Mouse (Mus musculus) cerebellum, adult 2 months (tissue): ENCODE measurements around the gene Slc26a6. TPM values are rescaled to one million over a fixed set of nuclear protein-coding genes. Genes with fewer than 3 reads are reported as not detected.
A peak's percentile ranks its signal among the peaks of the same experiment; 100 is the strongest.

Experiments used
- DNase-seq, 2 experiments: peaks; one replicate each; pipeline ENCODE4 v3.0.0; 2021
- H3K27ac ChIP-seq: fragments of 200-500 bp; 2 replicates; pipeline ENCODE4 v1.5.1; 2012; ENCODE audit warnings: low read length, control low read depth, inconsistent platforms; ENCODE audit not compliant: insufficient read depth
- H3K27me3 ChIP-seq: fragments of 200-500 bp; 2 replicates; pipeline ENCODE4 v1.6.1; 2012; ENCODE audit warnings: inconsistent platforms, mild to moderate bottlenecking, low read length, moderate library complexity; ENCODE audit not compliant: control insufficient read depth, insufficient read depth
- H3K4me1 ChIP-seq: fragments of 200-500 bp; 2 replicates; pipeline ENCODE4 v1.6.1; 2011; ENCODE audit warnings: low read length; ENCODE audit not compliant: control insufficient read depth, insufficient read depth
- H3K4me3 ChIP-seq: fragments of 200-500 bp; replicated peaks from 2 replicates; pipeline ENCODE3; 2011; ENCODE audit warnings: mild to moderate bottlenecking, low read depth, low read length, control low read depth; ENCODE audit not compliant: insufficient read depth
- CTCF ChIP-seq: fragments of 200-500 bp; IDR thresholded peaks from 2 replicates; pipeline ENCODE4 v1.5.1; 2011; ENCODE audit warnings: low read depth, mild to moderate bottlenecking, control low read depth, low read length, moderate library complexity, borderline replicate concordance; ENCODE audit not compliant: insufficient read depth
- POLR2A ChIP-seq: fragments of 200-500 bp; IDR thresholded peaks from 2 replicates; pipeline ENCODE4 v1.6.1; 2011; ENCODE audit warnings: low read length, control low read depth, borderline replicate concordance; ENCODE audit not compliant: insufficient read depth
- WGBS: fragments of 180-500 bp; shearing (Covaris S2); methylation state at CpG from one replicate; pipeline ENCODE4 v1.1.7; 2018; 5-methylcytosine and 5-hydroxymethylcytosine counted together
- polyA plus RNA-seq: library from polyadenylated mRNA; depleted of rRNA; stranded (reverse); fragments of >200 nt; gene quantifications from 2 replicates; pipeline ENCODE4 v1.2.3, GENCODE M21; 2012

Slc26a6 gene
- polyA plus RNA-seq, 1 experiment = 22.6 TPM

DNA sequence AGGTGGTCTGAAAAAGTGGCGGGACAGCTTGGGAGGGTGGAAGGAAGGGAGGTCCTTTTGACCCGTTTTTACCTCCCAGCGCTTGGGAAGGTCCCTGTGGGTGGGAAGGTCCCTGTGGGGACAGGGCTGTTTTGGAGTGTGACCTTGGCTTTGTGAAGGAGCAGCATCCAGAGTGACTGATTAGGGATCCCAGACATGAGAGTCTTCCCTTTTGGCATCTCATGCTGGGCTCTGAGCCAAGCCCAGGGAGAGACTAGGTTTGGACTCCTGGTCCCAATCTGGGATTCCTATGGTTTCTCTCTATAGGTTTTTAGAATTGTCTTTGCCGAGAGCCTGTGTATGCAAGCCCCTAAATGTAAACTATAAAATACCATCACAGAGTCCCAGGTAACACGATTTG is 42.6 kb upstream of the Slc26a6 start:
- DNase-seq = peak in 1 of 2 experiments; percentile 34
- no peaks in the 10 kb centered on the region for H3K27me3 ChIP-seq
- peaks cover 32% of the 10 kb centered on the region for H3K4me1 ChIP-seq
- no peak overlapping the region for H3K4me3 ChIP-seq
- TF ChIP-seq POLR2A (no peak), CTCF (no peak)
- no peak overlapping the region for H3K27ac ChIP-seq
- 51% methylated on average over 5 of the region's 5 CpGs for WGBS

DNA sequence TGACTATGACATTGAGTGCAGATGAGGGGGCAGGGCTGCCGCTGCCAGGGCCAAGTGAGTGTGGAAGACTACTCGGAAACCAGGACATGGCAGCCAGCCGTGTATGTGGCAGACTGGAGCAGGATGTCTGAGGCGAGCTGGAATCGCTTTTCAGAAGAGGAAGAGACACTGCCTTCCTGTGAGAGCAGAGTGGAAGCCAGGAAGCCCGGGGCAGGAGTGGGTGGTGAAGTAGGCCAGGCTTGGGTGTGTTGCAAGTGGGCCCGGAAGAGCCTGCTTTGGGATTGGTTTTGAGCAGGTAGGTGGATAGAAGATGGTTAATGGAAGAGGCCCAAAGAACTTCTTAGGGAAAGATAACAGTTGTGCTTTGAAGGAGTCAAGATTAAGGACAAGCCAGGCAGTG is 37.5 kb upstream of the Slc26a6 start:
- Histone ChIP-seq H3K27me3 (no peaks in the 10 kb centered on the region), H3K27ac (no peak overlapping the region), H3K4me3 (no peak overlapping the region), H3K4me1 (peaks cover under 1% of the 10 kb centered on the region; the same call in 1 of the 2 replicates)
- no peak for DNase-seq
- TF ChIP-seq CTCF (no peak), POLR2A (no peak)
- WGBS = 85% methylated on average over 7 of the region's 7 CpGs

DNA sequence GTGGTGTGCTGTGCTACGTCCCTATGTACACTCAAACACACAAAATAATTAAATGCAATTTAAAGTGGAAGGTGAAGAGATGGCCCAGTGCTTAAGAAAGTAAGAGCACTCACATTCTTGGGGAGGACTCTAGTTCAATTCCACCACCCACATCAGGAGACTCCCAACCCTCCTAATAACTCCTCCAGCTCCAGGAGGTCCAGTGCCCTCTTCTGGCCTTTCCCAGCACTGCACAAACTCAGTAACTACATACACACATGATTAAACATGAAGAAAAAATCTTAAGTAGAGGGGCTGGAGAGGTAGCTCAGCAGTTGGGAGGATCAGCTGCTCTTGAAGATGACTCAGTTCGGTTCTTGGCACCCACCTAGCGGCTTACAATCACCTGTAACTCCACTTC is 33.6 kb upstream of the Slc26a6 start:
- peak; percentile 54 to 69 for DNase-seq
- WGBS = 52% methylated on average over 3 of the region's 3 CpGs
- no peak overlapping the region for H3K4me3 ChIP-seq
- peaks cover 4% of the 10 kb centered on the region for H3K4me1 ChIP-seq
- H3K27me3 ChIP-seq = no peaks in the 10 kb centered on the region
- H3K27ac ChIP-seq = no peak overlapping the region
- TF ChIP-seq CTCF = peak; percentile 82
- no peak for TF ChIP-seq POLR2A

DNA sequence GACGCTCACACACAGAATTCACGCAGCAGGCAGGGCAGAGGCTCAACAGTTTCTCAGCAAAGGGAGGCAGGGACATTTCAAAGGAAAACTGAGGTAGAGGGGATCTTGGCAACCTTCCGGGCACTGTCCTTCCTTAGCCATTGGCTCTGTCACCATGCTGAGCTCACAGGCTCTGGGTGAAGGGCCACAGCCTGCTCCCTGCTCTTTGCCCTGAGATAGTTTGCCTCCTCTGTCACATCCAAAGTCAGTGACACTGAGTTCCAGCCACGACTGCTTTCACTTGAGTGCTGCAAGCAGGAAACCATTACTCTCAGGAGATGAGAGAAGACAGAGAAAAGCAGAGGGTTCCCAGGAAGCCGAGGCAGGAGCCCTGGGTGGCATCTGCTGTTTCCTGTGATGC is 33.0 kb upstream of the Slc26a6 start:
- H3K4me1 ChIP-seq = peaks cover 4% of the 10 kb centered on the region
- 72% methylated on average over 5 of the region's 5 CpGs for WGBS
- H3K27me3 ChIP-seq = no peaks in the 10 kb centered on the region
- H3K27ac ChIP-seq = no peak overlapping the region
- TF ChIP-seq CTCF (no peak), POLR2A (no peak)
- H3K4me3 ChIP-seq = no peak overlapping the region
- DNase-seq = no peak

DNA sequence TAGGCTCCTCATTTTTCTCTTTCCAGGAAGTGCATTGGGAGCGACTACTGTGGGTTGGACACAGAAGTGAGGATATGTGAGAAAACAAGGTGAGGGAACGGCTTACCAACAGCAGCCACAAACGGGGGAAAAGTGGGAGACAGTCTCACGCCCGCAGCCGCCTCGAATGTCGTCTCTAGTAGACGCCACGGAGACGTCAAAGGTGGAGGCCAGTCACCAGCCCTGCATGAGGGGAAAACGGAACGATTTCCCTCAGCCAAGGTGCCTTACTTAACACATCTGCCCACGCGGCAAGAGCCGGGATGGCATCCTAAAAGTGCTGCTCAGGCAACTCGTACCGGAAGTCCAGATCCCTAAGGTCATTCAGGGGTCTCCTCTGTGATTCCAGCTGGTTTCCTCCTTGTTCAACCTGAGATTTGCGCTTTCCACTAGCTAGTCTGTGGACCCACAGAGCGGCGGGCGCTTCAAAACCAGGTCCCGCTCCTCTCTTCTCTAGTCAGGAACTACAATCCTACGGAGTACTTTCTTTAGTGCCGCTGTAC is 28.9 kb upstream of the Slc26a6 start:
- Histone ChIP-seq H3K27me3 (no peaks in the 10 kb centered on the region), H3K4me3 (peak overlapping the region; percentile 95), H3K27ac (peak overlapping the region; percentile 75), H3K4me1 (peaks cover 22% of the 10 kb centered on the region)
- TF ChIP-seq POLR2A (no peak), CTCF (0 out of 2 replicates have a peak, but pooled peaks have one; percentile 22)
- 2% methylated on average over 25 of the region's 25 CpGs for WGBS
- no peak for DNase-seq

DNA sequence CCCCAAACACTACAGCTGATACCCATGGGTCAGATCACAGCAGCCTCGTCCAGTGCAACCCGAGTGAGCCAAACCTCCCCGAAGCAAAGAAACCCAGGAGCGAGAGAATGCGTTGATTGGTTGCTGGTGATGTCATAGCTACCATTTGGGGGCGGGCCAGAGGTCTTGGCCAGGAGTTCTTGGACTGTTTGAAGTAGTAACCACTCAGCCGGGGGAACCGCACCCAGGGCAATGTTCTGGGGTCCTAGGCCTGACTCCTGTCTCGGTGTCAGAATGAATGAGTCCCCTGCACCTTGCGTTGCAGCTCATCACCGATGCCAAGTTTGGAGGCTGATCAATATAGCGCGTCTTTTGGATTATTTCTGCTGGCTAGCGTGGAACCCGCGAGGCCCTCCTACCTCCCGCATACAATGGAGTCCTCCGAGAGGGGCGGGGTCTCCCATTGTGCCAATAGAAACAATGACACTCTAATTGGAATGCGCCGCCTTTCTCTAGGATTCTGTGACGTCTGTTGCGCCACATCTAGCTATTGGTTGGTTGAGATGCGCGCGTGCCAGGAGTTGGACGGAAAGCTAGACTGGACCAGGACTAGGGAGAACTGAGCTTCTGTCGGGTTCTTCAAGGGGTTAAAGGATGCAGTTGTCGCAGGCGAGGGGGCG is 28.2 kb upstream of the Slc26a6 start:
- Histone ChIP-seq H3K4me3 (peak overlapping the region; percentile 95), H3K4me1 (peaks cover 25% of the 10 kb centered on the region), H3K27me3 (no peaks in the 10 kb centered on the region), H3K27ac (peak overlapping the region; percentile 96)
- WGBS = under 1% methylated on average over 31 of the region's 31 CpGs
- peak; percentile 94 for TF ChIP-seq POLR2A
- no peak for TF ChIP-seq CTCF
- DNase-seq = peak; percentile 99 to 100

DNA sequence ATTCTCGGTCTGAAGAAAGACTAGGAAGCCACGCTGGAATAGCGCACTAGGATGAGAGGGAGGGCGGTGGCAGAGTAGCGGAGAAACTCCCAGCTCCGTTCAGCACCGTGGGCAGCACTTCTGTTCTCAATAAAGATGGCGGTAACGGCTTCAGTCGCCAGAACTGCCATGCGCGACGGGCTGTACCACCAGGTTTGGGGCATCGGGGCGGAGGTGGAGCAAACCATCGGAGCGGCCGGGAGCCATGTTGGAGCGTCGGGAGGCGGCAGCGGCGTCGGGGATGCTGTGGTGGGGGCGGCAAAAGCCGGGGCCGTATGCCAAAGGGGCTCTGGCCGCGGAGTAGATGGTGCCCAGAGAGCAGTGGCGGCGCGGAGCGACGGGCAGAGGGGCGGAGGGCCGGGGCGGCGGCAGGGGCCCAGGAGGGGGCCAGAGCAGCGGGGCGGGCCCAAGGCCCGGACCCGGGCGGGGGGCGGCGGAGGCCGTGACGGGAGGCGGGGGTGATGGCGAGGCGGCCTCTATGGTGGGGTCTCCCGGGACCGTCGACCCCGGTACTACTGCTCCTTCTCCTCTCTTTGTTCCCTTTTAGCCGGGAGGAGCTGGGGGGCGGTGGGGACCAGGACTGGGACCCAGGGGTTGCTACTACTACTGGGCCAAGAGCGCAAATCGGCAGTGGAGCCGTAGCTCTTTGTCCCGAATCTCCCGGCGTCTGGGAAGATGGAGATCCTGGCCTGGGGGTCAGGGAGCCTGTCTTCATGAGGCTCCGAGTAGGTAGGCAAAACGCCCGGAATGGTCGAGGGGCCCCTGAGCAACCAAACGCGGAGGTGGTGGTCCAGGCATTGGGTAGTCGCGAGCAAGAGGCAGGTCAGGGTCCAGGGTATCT is 27.0 kb upstream of the Slc26a6 start, which contains the start of gene Celsr3:
Celsr3 (plus strand) TSS at position 501 of the 880 bp plus-strand sequence.
- H3K4me1 ChIP-seq = peaks cover 31% of the 10 kb centered on the region
- no peak for TF ChIP-seq CTCF
- TF ChIP-seq POLR2A = peak; percentile 75
- peak; percentile 93 to 94 for DNase-seq

More for the DNA sequence above, 27.0 kb upstream of the Slc26a6 start, which contains the start of gene Celsr3:
- H3K4me3 ChIP-seq = peak within 1 kb of the TSS; percentile 95
- WGBS = under 1% methylated on average over 69 of the region's 70 CpGs
- peak within 1 kb of the TSS; percentile 41 for H3K27ac ChIP-seq
- H3K27me3 ChIP-seq = no peaks in the 10 kb centered on the region
